Mouse (Mus musculus) cerebellum, adult (tissue): Measurements from ENCODE around the gene Lhx8.
A peak's percentile ranks its signal among the peaks of the same experiment; 100 is the strongest.

Experiments
- ATAC-seq: cut with Nextera tagmentation; 2 replicates; pipeline ENCODE4 v1.9.2; 2017; ENCODE audit warnings: mild to moderate bottlenecking, moderate library complexity, mixed read lengths; ENCODE audit not compliant: insufficient number of reproducible peaks, low FRiP score, low TSS enrichment

Gene Lhx8

GRCm38 (mm10) chr3:154327110-154327882 lies 3.2 kb downstream of the Lhx8 start:
- no peak for ATAC-seq

- ATAC-seq, result no peak
These were observed 8.4 kb downstream of the Lhx8 start for GRCm38 (mm10) chr3:154321921-154322574.

GRCm38 (mm10) chr3:154317651-154318248 lies 12.7 kb downstream of the Lhx8 start:
- no peak for ATAC-seq

- ATAC-seq, result no peak
These were observed 25.1 kb downstream of the Lhx8 start for GRCm38 (mm10) chr3:154305163-154305884.

- no peak for ATAC-seq
These were observed 29.4 kb downstream of the Lhx8 start for GRCm38 (mm10) chr3:154301102-154301501.

- ATAC-seq, result no peak
These were observed 30.5 kb downstream of the Lhx8 start for GRCm38 (mm10) chr3:154300006-154300405.

- no peak for ATAC-seq
These were observed 32.0 kb downstream of the Lhx8 start for GRCm38 (mm10) chr3:154298490-154298889.

- ATAC-seq, result no peak
These were observed 33.0 kb downstream of the Lhx8 start for GRCm38 (mm10) chr3:154297499-154297898.

GRCm38 (mm10) chr3:154294924-154295834 lies 35.3 kb downstream of the Lhx8 start:
- ATAC-seq, result no peak

- ATAC-seq, result no peak
These were observed 36.5 kb downstream of the Lhx8 start for GRCm38 (mm10) chr3:154293839-154294490.

GRCm38 (mm10) chr3:154292126-154292525 lies 38.3 kb downstream of the Lhx8 start:
- no peak for ATAC-seq

- ATAC-seq, result no peak
These were observed 40.1 kb downstream of the Lhx8 start for GRCm38 (mm10) chr3:154290351-154290750.

GRCm38 (mm10) chr3:154288429-154289069 lies 41.9 kb downstream of the Lhx8 start:
- ATAC-seq, result no peak

GRCm38 (mm10) chr3:154287217-154287616 lies 43.2 kb downstream of the Lhx8 start:
- ATAC-seq, result no peak

GRCm38 (mm10) chr3:154285351-154285750 lies 45.1 kb downstream of the Lhx8 start:
- ATAC-seq, result no peak

- ATAC-seq, result no peak
These were observed 46.2 kb downstream of the Lhx8 start for GRCm38 (mm10) chr3:154284260-154284659.

GRCm38 (mm10) chr3:154274681-154275080 lies 55.8 kb downstream of the Lhx8 start:
- ATAC-seq, result no peak

- ATAC-seq, result peak; percentile 75
These were observed 60.6 kb downstream of the Lhx8 start for GRCm38 (mm10) chr3:154269757-154270366.
